Mouse (Mus musculus): Measurements from ENCODE around the gene Ddx39. TPM values are rescaled to one million over a fixed set of nuclear protein-coding genes. Genes with fewer than 3 reads are reported as not detected.
A peak's percentile ranks its signal among the peaks of the same experiment; 100 is the strongest.

The Ddx39 gene
- polyA plus RNA-seq, 1 experiment, result 28.7 TPM

- TF ChIP-seq CTCF (conservative IDR thresholded peaks at IDR 0.05; ENCODE audit: insufficient read depth, insufficient read length, low read depth, low read length), result no peak
- TF ChIP-seq POLR2A (IDR thresholded peaks at IDR 0.05; ENCODE audit: low read depth, low read length), result no peak
- peaks cover 11% of the 10 kb centered on the region for H3K36me3 ChIP-seq (ENCODE audit: control insufficient read depth, insufficient read depth, low read length)
- WGBS, result 65% methylated on average over 10 of the region's 10 CpGs
- peak overlapping the region; percentile 53 for H3K27ac ChIP-seq (ENCODE audit: insufficient read depth, low read depth, low read length)
- no peaks in the 10 kb centered on the region for H3K27me3 ChIP-seq (replicated peaks; ENCODE audit: control insufficient read depth, insufficient read depth, low read length)
- peak; percentile 41 for DNase-seq
- no peak overlapping the region for H3K4me3 ChIP-seq (ENCODE audit: insufficient read depth, low read depth, low read length)
- H3K4me1 ChIP-seq (ENCODE audit: control insufficient read depth, insufficient read depth, low read length), result peaks cover 32% of the 10 kb centered on the region
Measured at GRCm38 (mm10) chr8:83693609-83694236, 21.3 kb upstream of the Ddx39 start.

- 60% methylated on average over 11 of the region's 11 CpGs for WGBS
- Histone ChIP-seq H3K4me1 (ENCODE audit: control insufficient read depth, insufficient read depth, low read length) (peaks cover 32% of the 10 kb centered on the region), H3K27me3 (replicated peaks; ENCODE audit: control insufficient read depth, insufficient read depth, low read length) (no peaks in the 10 kb centered on the region), H3K36me3 (ENCODE audit: control insufficient read depth, insufficient read depth, low read length) (peaks cover 11% of the 10 kb centered on the region), H3K27ac (ENCODE audit: insufficient read depth, low read depth, low read length) (peak overlapping the region; percentile 64; the same call in 1 of the 2 replicates), H3K4me3 (ENCODE audit: insufficient read depth, low read depth, low read length) (no peak overlapping the region)
- peak; percentile 50 for DNase-seq
- no peak for TF ChIP-seq POLR2A (IDR thresholded peaks at IDR 0.05; ENCODE audit: low read depth, low read length)
- no peak for TF ChIP-seq CTCF (conservative IDR thresholded peaks at IDR 0.05; ENCODE audit: insufficient read depth, insufficient read length, low read depth, low read length)
Measured at GRCm38 (mm10) chr8:83694369-83695160, 20.4 kb upstream of the Ddx39 start.

GRCm38 (mm10) chr8:83695351-83696106, 19.4 kb upstream of the Ddx39 start:
- 65% methylated on average over 14 of the region's 17 CpGs for WGBS
- no peak overlapping the region for H3K4me3 ChIP-seq (ENCODE audit: insufficient read depth, low read depth, low read length)
- H3K27ac ChIP-seq (ENCODE audit: insufficient read depth, low read depth, low read length), result peak overlapping the region; percentile 64; the same call in 1 of the 2 replicates
- peaks cover 32% of the 10 kb centered on the region for H3K4me1 ChIP-seq (ENCODE audit: control insufficient read depth, insufficient read depth, low read length)
- TF ChIP-seq CTCF (conservative IDR thresholded peaks at IDR 0.05; ENCODE audit: insufficient read depth, insufficient read length, low read depth, low read length), result no peak
- peaks cover 11% of the 10 kb centered on the region for H3K36me3 ChIP-seq (ENCODE audit: control insufficient read depth, insufficient read depth, low read length)
- H3K27me3 ChIP-seq (replicated peaks; ENCODE audit: control insufficient read depth, insufficient read depth, low read length), result no peaks in the 10 kb centered on the region
- DNase-seq, result peak; percentile 36

GRCm38 (mm10) chr8:83697374-83698220, 17.4 kb upstream of the Ddx39 start:
- DNase-seq, result peak; percentile 82
- Histone ChIP-seq H3K27ac (ENCODE audit: insufficient read depth, low read depth, low read length) (peak overlapping the region; percentile 66), H3K4me3 (ENCODE audit: insufficient read depth, low read depth, low read length) (peak overlapping the region; percentile 68), H3K36me3 (ENCODE audit: control insufficient read depth, insufficient read depth, low read length) (no peaks in the 10 kb centered on the region; the same call in 1 of the 2 replicates), H3K4me1 (ENCODE audit: control insufficient read depth, insufficient read depth, low read length) (peaks cover 32% of the 10 kb centered on the region), H3K27me3 (replicated peaks; ENCODE audit: control insufficient read depth, insufficient read depth, low read length) (no peaks in the 10 kb centered on the region)
- no peak for TF ChIP-seq CTCF (conservative IDR thresholded peaks at IDR 0.05; ENCODE audit: insufficient read depth, insufficient read length, low read depth, low read length)
- no peak for TF ChIP-seq POLR2A (IDR thresholded peaks at IDR 0.05; ENCODE audit: low read depth, low read length)
- 12% methylated on average over 19 of the region's 19 CpGs for WGBS

GRCm38 (mm10) chr8:83698291-83698660, 16.7 kb upstream of the Ddx39 start:
- Histone ChIP-seq H3K36me3 (ENCODE audit: control insufficient read depth, insufficient read depth, low read length) (no peaks in the 10 kb centered on the region), H3K4me3 (ENCODE audit: insufficient read depth, low read depth, low read length) (peak overlapping the region; percentile 68), H3K27me3 (replicated peaks; ENCODE audit: control insufficient read depth, insufficient read depth, low read length) (no peaks in the 10 kb centered on the region), H3K4me1 (ENCODE audit: control insufficient read depth, insufficient read depth, low read length) (peaks cover 30% of the 10 kb centered on the region), H3K27ac (ENCODE audit: insufficient read depth, low read depth, low read length) (peak overlapping the region; percentile 90)
- no peak for TF ChIP-seq POLR2A (IDR thresholded peaks at IDR 0.05; ENCODE audit: low read depth, low read length)
- TF ChIP-seq CTCF (conservative IDR thresholded peaks at IDR 0.05; ENCODE audit: insufficient read depth, insufficient read length, low read depth, low read length), result no peak
- DNase-seq, result peak; percentile 61
- WGBS, result 2% methylated on average over 15 of the region's 15 CpGs

- Histone ChIP-seq H3K27me3 (replicated peaks; ENCODE audit: control insufficient read depth, insufficient read depth, low read length) (no peaks in the 10 kb centered on the region), H3K4me3 (ENCODE audit: insufficient read depth, low read depth, low read length) (peak within 1 kb of the TSS; percentile 68), H3K27ac (ENCODE audit: insufficient read depth, low read depth, low read length) (peak within 1 kb of the TSS; percentile 90), H3K4me1 (ENCODE audit: control insufficient read depth, insufficient read depth, low read length) (peaks cover 26% of the 10 kb centered on the region), H3K36me3 (ENCODE audit: control insufficient read depth, insufficient read depth, low read length) (no peaks in the 10 kb centered on the region)
- DNase-seq, result peak; percentile 86
- WGBS, result under 1% methylated on average over 84 of the region's 85 CpGs
- TF ChIP-seq CTCF (conservative IDR thresholded peaks at IDR 0.05; ENCODE audit: insufficient read depth, insufficient read length, low read depth, low read length), result no peak
Measured at GRCm38 (mm10) chr8:83698661-83699453, 16.1 kb upstream of the Ddx39 start, which contains the start of gene Pkn1. TSS of gene Pkn1 (minus strand) at chr8:83699179.
